Mouse (Mus musculus): ENCODE measurements at regions not wholly inside any gene's neighbourhood (a gene's known extent, or its start where the extent isn't known, plus 50 kb on each side); places are given as distances from the start of the nearest gene placed in this dataset.

- Histone ChIP-seq H3K9me3 (replicated peaks) (peaks cover 2% of the 10 kb centered on the region; the same call in 1 of the 2 replicates), H3K27me3 (ENCODE audit: insufficient read depth, low read length) (no peaks in the 10 kb centered on the region), H3K4me1 (ENCODE audit: insufficient read depth, low read depth, low read length) (no peaks in the 10 kb centered on the region), H3K36me3 (replicated peaks) (no peaks in the 10 kb centered on the region), H3K4me3 (ENCODE audit: low read depth, low read length) (no peak overlapping the region)
- ATAC-seq (ENCODE audit: extremely low read depth, insufficient number of reproducible peaks, low FRiP score, poor library complexity, severe bottlenecking) (no peak), DNase-seq (ENCODE audit: low spot score) (no peak)
- TF ChIP-seq CTCF (IDR thresholded peaks at IDR 0.05; ENCODE audit: low read depth, low read length): no peak
- no peak for TF ChIP-seq POLR2AphosphoS5 (IDR thresholded peaks at IDR 0.05; ENCODE audit: insufficient replicate concordance, low read depth, low read length)
- TF ChIP-seq GATA1 (IDR thresholded peaks at IDR 0.05; ENCODE audit: borderline replicate concordance, low read length): no peak
- no peak for TF ChIP-seq TAL1 (conservative IDR thresholded peaks at IDR 0.05; ENCODE audit: low read depth, low read length)
- no peak for TF ChIP-seq GATA2 (IDR thresholded peaks at IDR 0.05; ENCODE audit: borderline replicate concordance, low read depth, low read length)
These were observed 251.1 kb downstream of the Rwdd3 start for GRCm38 (mm10) chr3:120920351-120920750.

- no peaks in the 10 kb centered on the region for H3K27me3 ChIP-seq (ENCODE audit: insufficient read depth, low read length)
- H3K36me3 ChIP-seq (replicated peaks): no peaks in the 10 kb centered on the region
- H3K4me3 ChIP-seq (ENCODE audit: low read depth, low read length): no peak overlapping the region
- peaks cover 31% of the 10 kb centered on the region for H3K9me3 ChIP-seq (replicated peaks)
- ATAC-seq (ENCODE audit: extremely low read depth, insufficient number of reproducible peaks, low FRiP score, poor library complexity, severe bottlenecking) (no peak), DNase-seq (ENCODE audit: low spot score) (no peak)
- H3K4me1 ChIP-seq (ENCODE audit: insufficient read depth, low read depth, low read length): no peaks in the 10 kb centered on the region
- TF ChIP-seq POLR2AphosphoS5 (IDR thresholded peaks at IDR 0.05; ENCODE audit: insufficient replicate concordance, low read depth, low read length) (no peak), CTCF (IDR thresholded peaks at IDR 0.05; ENCODE audit: low read depth, low read length) (no peak), GATA2 (IDR thresholded peaks at IDR 0.05; ENCODE audit: borderline replicate concordance, low read depth, low read length) (no peak), GATA1 (IDR thresholded peaks at IDR 0.05; ENCODE audit: borderline replicate concordance, low read length) (no peak), TAL1 (conservative IDR thresholded peaks at IDR 0.05; ENCODE audit: low read depth, low read length) (no peak)
These were observed 272.6 kb downstream of the Rwdd3 start for GRCm38 (mm10) chr3:120898931-120899330.

GRCm38 (mm10) chr3:120898258-120898657, 273.2 kb downstream of the Rwdd3 start:
- Histone ChIP-seq H3K36me3 (replicated peaks) (no peaks in the 10 kb centered on the region), H3K27me3 (ENCODE audit: insufficient read depth, low read length) (no peaks in the 10 kb centered on the region), H3K4me1 (ENCODE audit: insufficient read depth, low read depth, low read length) (no peaks in the 10 kb centered on the region), H3K4me3 (ENCODE audit: low read depth, low read length) (no peak overlapping the region), H3K9me3 (replicated peaks) (peaks cover 27% of the 10 kb centered on the region)
- ATAC-seq (ENCODE audit: extremely low read depth, insufficient number of reproducible peaks, low FRiP score, poor library complexity, severe bottlenecking) (no peak), DNase-seq (ENCODE audit: low spot score) (no peak)
- TF ChIP-seq GATA2 (IDR thresholded peaks at IDR 0.05; ENCODE audit: borderline replicate concordance, low read depth, low read length) (no peak), GATA1 (IDR thresholded peaks at IDR 0.05; ENCODE audit: borderline replicate concordance, low read length) (no peak), POLR2AphosphoS5 (IDR thresholded peaks at IDR 0.05; ENCODE audit: insufficient replicate concordance, low read depth, low read length) (no peak), TAL1 (conservative IDR thresholded peaks at IDR 0.05; ENCODE audit: low read depth, low read length) (no peak), CTCF (IDR thresholded peaks at IDR 0.05; ENCODE audit: low read depth, low read length) (no peak)

GRCm38 (mm10) chr3:120897758-120898157, 273.7 kb downstream of the Rwdd3 start:
- no peak for TF ChIP-seq CTCF (IDR thresholded peaks at IDR 0.05; ENCODE audit: low read depth, low read length)
- no peak for TF ChIP-seq POLR2AphosphoS5 (IDR thresholded peaks at IDR 0.05; ENCODE audit: insufficient replicate concordance, low read depth, low read length)
- TF ChIP-seq GATA1 (IDR thresholded peaks at IDR 0.05; ENCODE audit: borderline replicate concordance, low read length): no peak
- TF ChIP-seq TAL1 (conservative IDR thresholded peaks at IDR 0.05; ENCODE audit: low read depth, low read length): no peak
- TF ChIP-seq GATA2 (IDR thresholded peaks at IDR 0.05; ENCODE audit: borderline replicate concordance, low read depth, low read length): no peak
- no peak overlapping the region for H3K4me3 ChIP-seq (ENCODE audit: low read depth, low read length)
- H3K27me3 ChIP-seq (ENCODE audit: insufficient read depth, low read length): no peaks in the 10 kb centered on the region
- H3K36me3 ChIP-seq (replicated peaks): no peaks in the 10 kb centered on the region
- ATAC-seq (ENCODE audit: extremely low read depth, insufficient number of reproducible peaks, low FRiP score, poor library complexity, severe bottlenecking): no peak
- H3K4me1 ChIP-seq (ENCODE audit: insufficient read depth, low read depth, low read length): no peaks in the 10 kb centered on the region
- no peak for DNase-seq (ENCODE audit: low spot score)
- H3K9me3 ChIP-seq (replicated peaks): peaks cover 23% of the 10 kb centered on the region

GRCm38 (mm10) chr3:120897221-120897620, 274.3 kb downstream of the Rwdd3 start:
- Histone ChIP-seq H3K4me3 (ENCODE audit: low read depth, low read length) (no peak overlapping the region), H3K27me3 (ENCODE audit: insufficient read depth, low read length) (no peaks in the 10 kb centered on the region), H3K4me1 (ENCODE audit: insufficient read depth, low read depth, low read length) (no peaks in the 10 kb centered on the region), H3K9me3 (replicated peaks) (peaks cover 21% of the 10 kb centered on the region), H3K36me3 (replicated peaks) (no peaks in the 10 kb centered on the region)
- ATAC-seq (ENCODE audit: extremely low read depth, insufficient number of reproducible peaks, low FRiP score, poor library complexity, severe bottlenecking) (no peak), DNase-seq (ENCODE audit: low spot score) (no peak)
- TF ChIP-seq GATA2 (IDR thresholded peaks at IDR 0.05; ENCODE audit: borderline replicate concordance, low read depth, low read length): no peak
- TF ChIP-seq GATA1 (IDR thresholded peaks at IDR 0.05; ENCODE audit: borderline replicate concordance, low read length): no peak
- TF ChIP-seq CTCF (IDR thresholded peaks at IDR 0.05; ENCODE audit: low read depth, low read length): no peak
- no peak for TF ChIP-seq TAL1 (conservative IDR thresholded peaks at IDR 0.05; ENCODE audit: low read depth, low read length)
- TF ChIP-seq POLR2AphosphoS5 (IDR thresholded peaks at IDR 0.05; ENCODE audit: insufficient replicate concordance, low read depth, low read length): no peak

- DNase-seq (ENCODE audit: low spot score): no peak
- H3K36me3 ChIP-seq (replicated peaks): no peaks in the 10 kb centered on the region
- no peaks in the 10 kb centered on the region for H3K27me3 ChIP-seq (ENCODE audit: insufficient read depth, low read length)
- H3K4me1 ChIP-seq (ENCODE audit: insufficient read depth, low read depth, low read length): no peaks in the 10 kb centered on the region
- ATAC-seq (ENCODE audit: extremely low read depth, insufficient number of reproducible peaks, low FRiP score, poor library complexity, severe bottlenecking): no peak
- no peak overlapping the region for H3K4me3 ChIP-seq (ENCODE audit: low read depth, low read length)
- H3K9me3 ChIP-seq (replicated peaks): peaks cover 34% of the 10 kb centered on the region
- TF ChIP-seq GATA1 (IDR thresholded peaks at IDR 0.05; ENCODE audit: borderline replicate concordance, low read length) (no peak), GATA2 (IDR thresholded peaks at IDR 0.05; ENCODE audit: borderline replicate concordance, low read depth, low read length) (no peak)
These were observed 285.2 kb downstream of the Rwdd3 start for GRCm38 (mm10) chr3:120886063-120886841.
